Mouse (Mus musculus) spleen, postnatal 14 days (tissue): Measurements from ENCODE around the gene Maml3.

Source experiments
- DNase-seq, 2 experiments: peaks; one replicate each; pipeline ENCODE4 v3.0.0; 2021 to 2022; ENCODE audit warnings: low spot score in 2 of 2

Maml3 gene

DNA sequence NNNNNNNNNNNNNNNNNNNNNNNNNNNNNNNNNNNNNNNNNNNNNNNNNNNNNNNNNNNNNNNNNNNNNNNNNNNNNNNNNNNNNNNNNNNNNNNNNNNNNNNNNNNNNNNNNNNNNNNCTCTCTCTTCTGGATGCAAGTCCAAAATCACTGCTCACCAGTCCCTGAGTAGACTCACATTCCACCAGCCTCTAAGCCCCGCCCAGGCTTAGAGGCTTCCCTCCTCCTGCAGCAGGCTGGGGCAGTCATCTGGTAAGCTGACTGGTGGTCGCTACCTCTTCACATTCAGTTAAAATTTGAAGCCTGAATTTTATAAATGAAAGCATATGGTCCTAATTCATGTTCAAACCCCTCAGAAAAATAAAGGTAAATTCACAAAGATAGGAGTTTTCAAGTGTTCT is 436.3 kb downstream of the Maml3 start:
- DNase-seq, result no peak

DNA sequence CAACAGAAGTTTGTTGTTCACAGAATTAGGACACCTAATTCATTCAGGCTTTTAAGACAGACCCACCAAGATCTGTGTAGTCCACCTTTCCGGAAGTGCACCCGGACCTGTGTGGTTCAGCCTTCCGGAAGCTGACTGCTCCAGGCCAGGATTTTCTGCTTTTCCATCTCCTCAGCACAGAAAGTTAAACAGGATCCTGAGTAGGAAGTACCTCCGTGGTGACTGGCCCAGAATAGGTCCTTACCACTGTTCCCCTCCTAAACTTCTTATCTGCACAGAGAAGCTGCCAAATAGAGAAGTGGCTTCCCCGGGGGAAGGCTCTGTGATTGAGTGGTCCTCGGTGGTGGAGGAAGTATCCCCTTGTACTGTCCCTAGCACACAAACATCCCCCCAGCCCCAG is 442.3 kb downstream of the Maml3 start:
- DNase-seq, result peak in 1 of 2 experiments; percentile 20

- no peak for DNase-seq
These were observed 442.9 kb downstream of the Maml3 start for GRCm38 (mm10) chr3:51661880-51662550.

GRCm38 (mm10) chr3:51661376-51661775 is 443.5 kb downstream of the Maml3 start:
- DNase-seq, result no peak

- no peak for DNase-seq
These were observed 444.0 kb downstream of the Maml3 start for GRCm38 (mm10) chr3:51660821-51661276.

DNA sequence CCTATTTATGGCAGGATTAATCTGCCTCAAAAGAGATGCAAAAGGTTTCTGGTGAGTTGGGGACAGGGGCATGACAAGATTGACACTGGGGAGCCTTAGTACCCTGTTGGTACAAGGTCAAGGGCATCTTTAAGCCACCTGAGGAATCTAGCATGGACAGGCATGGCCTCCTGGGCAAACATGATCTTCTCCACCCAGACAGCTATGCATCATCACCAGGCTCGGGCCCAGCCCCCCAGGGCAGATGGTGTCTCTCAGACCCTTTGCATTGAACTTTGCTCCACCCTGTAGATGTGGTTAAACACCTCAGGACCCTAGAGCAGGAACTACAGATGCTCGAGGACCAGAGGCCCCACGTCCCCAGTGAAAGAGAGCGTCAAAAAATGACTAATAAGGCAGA is 444.8 kb downstream of the Maml3 start, which contains the start of gene Mgst2:
Gene Mgst2 (plus strand): TSS at position 301 of the 400 bp plus-strand sequence.
- no peak for DNase-seq

GRCm38 (mm10) chr3:51659415-51659814 is 445.5 kb downstream of the Maml3 start:
- DNase-seq, result no peak

- no peak for DNase-seq
These were observed 450.4 kb downstream of the Maml3 start for GRCm38 (mm10) chr3:51654303-51655055.

GRCm38 (mm10) chr3:51652701-51653100 is 452.2 kb downstream of the Maml3 start:
- DNase-seq, result no peak

DNA sequence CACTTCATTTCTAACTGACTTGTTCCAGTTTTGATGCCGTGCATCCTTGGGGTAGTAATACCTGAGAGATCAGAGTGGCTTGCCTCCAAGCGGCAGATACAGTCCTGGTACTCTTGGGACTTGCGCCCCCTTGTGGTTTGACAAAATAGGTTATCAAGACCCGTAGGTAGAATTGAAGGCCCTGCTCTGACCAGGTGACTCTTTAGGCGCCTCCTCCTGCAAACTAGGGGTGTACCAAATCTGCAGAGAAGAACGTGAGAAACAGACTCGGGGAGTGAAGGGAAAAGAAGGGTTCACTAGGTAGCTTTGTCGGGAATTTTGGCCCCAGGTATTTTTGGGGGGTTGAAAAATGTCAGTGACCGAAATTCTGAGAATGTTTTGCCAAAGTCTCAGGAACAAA is 452.6 kb downstream of the Maml3 start:
- DNase-seq, result peak; percentile 58 to 83

GRCm38 (mm10) chr3:51651149-51651548 is 453.7 kb downstream of the Maml3 start:
- no peak for DNase-seq

DNA sequence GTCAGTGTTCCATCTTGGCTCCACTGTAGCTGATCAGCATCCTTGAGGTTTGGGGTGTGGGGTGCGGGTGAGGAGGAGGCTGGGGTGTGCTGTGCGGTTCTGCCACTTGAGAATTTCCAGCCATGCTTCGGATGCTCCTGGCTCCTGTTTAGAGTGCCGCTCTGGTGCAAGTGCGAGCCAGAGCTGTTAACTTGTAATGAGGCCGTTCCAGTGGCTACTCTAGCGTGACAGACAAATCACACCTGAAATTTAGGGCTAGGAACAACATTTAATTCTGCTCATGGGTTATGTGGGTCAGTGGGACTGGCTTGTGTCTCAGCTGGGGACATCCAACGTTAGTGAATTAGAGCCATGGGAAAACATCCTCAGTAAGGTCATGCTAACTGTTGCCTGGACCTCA is 454.9 kb downstream of the Maml3 start:
- no peak for DNase-seq

DNA sequence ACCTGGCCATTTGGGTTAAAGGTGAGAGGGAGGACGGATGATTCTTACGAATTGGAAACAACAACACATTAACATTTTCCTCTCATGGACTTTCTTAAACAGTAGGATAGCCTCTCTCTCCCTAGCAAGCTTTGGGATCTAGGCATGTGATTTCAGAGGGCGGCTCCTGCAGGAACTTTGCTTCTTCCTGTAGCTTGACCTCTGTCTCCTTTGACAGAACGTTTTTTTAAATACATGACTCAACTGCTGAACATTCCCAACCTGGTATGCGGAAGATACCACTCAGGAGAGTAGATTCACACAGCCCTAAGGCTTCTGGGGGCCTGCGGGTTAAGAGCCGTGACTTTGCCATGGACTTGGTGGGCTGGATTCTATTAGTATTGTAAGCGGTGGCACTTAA is 455.4 kb downstream of the Maml3 start:
- no peak for DNase-seq

- DNase-seq, result peak in 1 of 2 experiments; percentile 59
These were observed 456.7 kb downstream of the Maml3 start for GRCm38 (mm10) chr3:51648037-51648664.

- no peak for DNase-seq
These were observed 457.5 kb downstream of the Maml3 start for GRCm38 (mm10) chr3:51647356-51647755.

GRCm38 (mm10) chr3:51646301-51646700 is 458.6 kb downstream of the Maml3 start:
- DNase-seq, result no peak

DNA sequence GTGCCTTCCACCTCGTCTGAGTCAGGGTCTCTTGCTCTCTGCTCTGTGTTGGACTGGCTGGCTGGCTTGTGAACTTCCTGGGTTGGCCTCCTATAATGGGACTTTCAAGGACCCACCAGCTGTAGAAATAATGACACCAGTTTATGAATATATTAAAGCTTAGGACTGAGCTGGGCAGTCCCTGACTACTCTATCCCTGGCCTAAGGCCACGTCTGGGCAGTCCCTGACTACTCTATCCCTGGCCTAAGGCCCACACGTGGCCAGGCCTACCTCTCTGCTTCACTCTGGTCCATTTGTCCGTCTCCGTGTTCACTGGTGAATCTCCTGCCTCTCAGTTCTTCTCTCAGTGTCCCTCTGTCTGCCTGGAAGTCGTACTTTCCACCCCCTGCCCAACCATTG is 459.4 kb downstream of the Maml3 start:
- DNase-seq, result no peak

DNA sequence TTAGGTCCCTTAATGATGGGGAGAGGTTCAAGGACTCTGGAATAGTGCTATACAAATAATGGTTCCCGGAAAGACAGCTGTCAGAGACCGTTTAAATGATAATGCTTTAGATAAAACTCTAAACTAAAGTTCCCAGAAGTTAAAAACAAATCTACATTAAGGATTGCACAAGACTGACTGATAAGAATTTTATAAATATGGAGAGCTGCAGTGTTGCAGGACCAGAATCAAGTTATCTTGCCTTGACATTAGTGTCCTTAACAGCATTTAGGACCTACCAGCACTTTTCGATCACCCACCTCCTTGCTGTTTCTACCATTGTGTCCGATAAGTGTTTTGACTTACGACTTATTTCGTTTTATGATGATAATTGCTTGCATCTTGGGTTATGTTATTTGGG is 466.6 kb downstream of the Maml3 start:
- DNase-seq, result no peak

DNA sequence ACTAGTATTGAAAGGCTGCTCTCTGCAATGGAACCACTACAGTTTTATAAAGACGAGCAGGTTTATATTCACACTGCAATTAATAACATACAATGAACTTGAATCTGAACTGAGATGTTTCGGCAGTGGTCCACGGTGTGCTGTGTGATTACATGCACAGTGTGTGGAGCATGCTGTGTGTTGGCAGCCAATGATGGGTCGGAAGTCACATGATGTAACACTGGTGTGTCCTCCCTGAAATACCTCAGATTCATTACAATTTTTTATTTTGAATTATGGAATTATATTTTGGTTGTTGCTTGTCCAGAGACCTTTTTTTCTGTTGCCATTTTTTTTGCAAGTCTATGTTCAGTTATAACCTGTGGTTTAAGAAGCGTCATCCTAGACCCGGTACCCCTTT is 467.6 kb downstream of the Maml3 start:
- DNase-seq, result no peak

GRCm38 (mm10) chr3:51636700-51637099 is 468.2 kb downstream of the Maml3 start:
- DNase-seq, result peak in 1 of 2 experiments; percentile 11

- no peak for DNase-seq
These were observed 468.9 kb downstream of the Maml3 start for GRCm38 (mm10) chr3:51635960-51636359.
